Mouse (Mus musculus) E14TG2a.4 (cell line): Measurements from ENCODE around the gene Zfp334.

ENCODE experiments used
- H3K27me3 ChIP-seq: 2 replicates; pipeline ENCODE4 v1.6.1; 2014; ENCODE audit warnings: low read length, control low read depth; ENCODE audit not compliant: insufficient read depth
- H3K36me3 ChIP-seq: 2 replicates; pipeline ENCODE4 v1.6.1; 2014; ENCODE audit warnings: low read length, control low read depth; ENCODE audit not compliant: insufficient read depth
- H3K4me1 ChIP-seq: replicated peaks from 2 replicates; pipeline ENCODE4 v1.6.1; 2014; ENCODE audit warnings: low read depth, low read length, control low read depth
- H3K4me3 ChIP-seq: replicated peaks from 2 replicates; pipeline ENCODE4 v1.5.1; 2014; ENCODE audit warnings: mild to moderate bottlenecking, low read length
- H3K9me3 ChIP-seq: 2 replicates; pipeline ENCODE4 v1.6.1; 2014; ENCODE audit warnings: low read length, control low read depth
- CTCF ChIP-seq: conservative IDR thresholded peaks from 2 replicates; pipeline ENCODE4 v1.5.1; 2014; ENCODE audit warnings: low read length
- NANOG ChIP-seq: IDR thresholded peaks from 2 replicates; pipeline ENCODE4 v1.6.1; 2014; ENCODE audit warnings: borderline replicate concordance, low read length, mixed read lengths
- POU5F1 ChIP-seq: IDR thresholded peaks from 2 replicates; pipeline ENCODE4 v1.6.1; 2014; ENCODE audit warnings: low read length, borderline replicate concordance

Gene Zfp334

GRCm38 (mm10) chr2:165387844-165388495 lies at the start of gene Zfp334:
Gene Zfp334, minus strand, starts transcription at chr2:165388259.
- Histone ChIP-seq H3K4me1 (peaks cover 5% of the 10 kb centered on the region; the same call in 1 of the 2 replicates), H3K27me3 (peaks cover 38% of the 10 kb centered on the region), H3K9me3 (no peaks in the 10 kb centered on the region), H3K36me3 (peaks cover 36% of the 10 kb centered on the region), H3K4me3 (peak within 1 kb of the TSS; percentile 82)
- TF ChIP-seq NANOG = no peak

DNA sequence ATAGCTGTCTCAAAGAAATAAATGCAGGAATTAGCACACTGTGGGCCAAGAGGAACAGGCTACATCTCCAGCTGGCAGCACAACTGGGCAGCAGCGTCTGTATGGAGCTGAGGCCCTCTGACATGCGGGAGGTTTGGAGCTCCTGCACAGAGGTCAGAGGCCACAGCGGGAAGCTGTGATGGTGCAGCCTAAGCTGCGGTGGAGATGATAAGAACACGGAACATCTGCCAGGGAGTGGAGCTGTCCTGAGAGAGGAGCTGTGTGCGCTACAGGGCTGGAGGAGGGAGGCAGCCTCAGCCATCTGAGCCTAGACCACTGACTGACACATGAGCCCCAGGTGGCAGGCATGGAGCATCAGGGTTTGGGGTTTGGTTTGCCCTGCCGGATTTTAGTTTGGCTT lies 40.6 kb upstream of the Zfp334 start:
- H3K4me1 ChIP-seq = no peaks in the 10 kb centered on the region
- H3K36me3 ChIP-seq = no peaks in the 10 kb centered on the region
- H3K27me3 ChIP-seq = peaks cover 21% of the 10 kb centered on the region; the same call in 1 of the 2 replicates
- no peaks in the 10 kb centered on the region for H3K9me3 ChIP-seq
- H3K4me3 ChIP-seq = no peak overlapping the region
- TF ChIP-seq NANOG (no peak), CTCF (no peak), POU5F1 (no peak)

GRCm38 (mm10) chr2:165420195-165420594 lies 32.1 kb upstream of the Zfp334 start:
- H3K4me1 ChIP-seq = peaks cover 22% of the 10 kb centered on the region
- peaks cover 6% of the 10 kb centered on the region; the same call in 1 of the 2 replicates for H3K27me3 ChIP-seq
- H3K36me3 ChIP-seq = no peaks in the 10 kb centered on the region
- H3K9me3 ChIP-seq = no peaks in the 10 kb centered on the region
- TF ChIP-seq NANOG (no peak), POU5F1 (no peak)
- no peak overlapping the region for H3K4me3 ChIP-seq

DNA sequence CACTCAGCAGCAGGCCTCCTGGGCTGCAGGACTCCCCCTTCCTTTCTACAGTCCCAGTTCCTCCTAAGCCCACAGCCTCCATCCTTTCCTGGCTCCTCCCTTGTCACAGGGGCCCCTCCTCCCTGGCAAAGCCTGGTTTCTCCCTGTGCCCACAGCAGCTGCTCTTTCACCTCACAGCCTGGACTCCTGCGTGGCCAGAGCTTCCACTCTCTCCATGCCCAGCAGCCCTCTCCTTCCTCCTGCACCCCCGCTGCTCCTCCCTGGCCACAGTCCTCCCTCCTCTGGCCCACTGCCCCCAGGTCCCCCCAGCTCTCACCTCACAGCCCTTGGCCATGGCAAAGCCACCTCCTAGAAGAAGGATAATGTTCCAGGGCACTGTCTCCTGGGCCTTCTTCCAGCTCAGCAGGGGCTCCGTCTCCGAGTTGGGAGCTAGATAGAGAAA lies 31.6 kb upstream of the Zfp334 start:
- TF ChIP-seq NANOG (no peak), POU5F1 (no peak), CTCF (no peak)
- H3K9me3 ChIP-seq = no peaks in the 10 kb centered on the region

GRCm38 (mm10) chr2:165418577-165418976 lies 30.5 kb upstream of the Zfp334 start:
- H3K36me3 ChIP-seq = no peaks in the 10 kb centered on the region
- H3K4me3 ChIP-seq = no peak overlapping the region
- no peaks in the 10 kb centered on the region for H3K9me3 ChIP-seq
- peaks cover 6% of the 10 kb centered on the region; the same call in 1 of the 2 replicates for H3K27me3 ChIP-seq
- TF ChIP-seq POU5F1 (no peak), NANOG (no peak), CTCF (no peak)
- H3K4me1 ChIP-seq = peaks cover 22% of the 10 kb centered on the region

More for the DNA sequence above, 31.6 kb upstream of the Zfp334 start:
- H3K4me3 ChIP-seq = no peak overlapping the region
- no peaks in the 10 kb centered on the region for H3K36me3 ChIP-seq
- H3K27me3 ChIP-seq = peaks cover 8% of the 10 kb centered on the region; the same call in 1 of the 2 replicates
- peaks cover 22% of the 10 kb centered on the region for H3K4me1 ChIP-seq

- peaks cover 5% of the 10 kb centered on the region; the same call in 1 of the 2 replicates for H3K27me3 ChIP-seq
- TF ChIP-seq POU5F1 (no peak), CTCF (no peak), NANOG (no peak)
These were observed 29.2 kb upstream of the Zfp334 start for GRCm38 (mm10) chr2:165417291-165417690.

GRCm38 (mm10) chr2:165415795-165416194 lies 27.7 kb upstream of the Zfp334 start:
- Histone ChIP-seq H3K9me3 (no peaks in the 10 kb centered on the region), H3K4me1 (peaks cover 21% of the 10 kb centered on the region), H3K36me3 (no peaks in the 10 kb centered on the region), H3K27me3 (peaks cover 9% of the 10 kb centered on the region), H3K4me3 (no peak overlapping the region)
- TF ChIP-seq POU5F1 (no peak), CTCF (no peak), NANOG (no peak)

More at GRCm38 (mm10) chr2:165417291-165417690, 29.2 kb upstream of the Zfp334 start:
- no peaks in the 10 kb centered on the region for H3K36me3 ChIP-seq
- H3K4me3 ChIP-seq = no peak overlapping the region
- no peaks in the 10 kb centered on the region for H3K9me3 ChIP-seq
- H3K4me1 ChIP-seq = peaks cover 22% of the 10 kb centered on the region

- Histone ChIP-seq H3K27me3 (peaks cover 13% of the 10 kb centered on the region), H3K4me3 (no peak overlapping the region), H3K9me3 (no peaks in the 10 kb centered on the region), H3K36me3 (no peaks in the 10 kb centered on the region), H3K4me1 (peaks cover 16% of the 10 kb centered on the region)
- TF ChIP-seq POU5F1 (no peak), CTCF (no peak), NANOG (no peak)
These were observed 27.2 kb upstream of the Zfp334 start for GRCm38 (mm10) chr2:165415141-165415721.
